ENCODE assay signal across 7 mouse cellular contexts in genomic region chr4:117866083-117866482, GRCm38 (mm10). TPM values are rescaled to one million over a fixed set of nuclear protein-coding genes. Genes with fewer than 3 reads are reported as not detected.
DNase-seq lines count a peak whose midpoint lies in the region; ATAC-seq lines count a peak whose summit lies in the region.

No protein-coding gene starts in this region.

- peak; percentile 51 for ATAC-seq in megakaryocyte, adult 5-6 weeks (ENCODE audit: poor library complexity, severe bottlenecking)

- peak; percentile 42 to 55 for DNase-seq in spleen, postnatal 36 days (ENCODE audit: low spot score in 2 of 2)
- DNase-seq in spleen, adult 12 weeks (ENCODE audit: low spot score) = no peak
- DNase-seq in gastrocnemius, adult 8-10 months (ENCODE audit: low spot score in 2 of 2) = peak; percentile 71 to 86
- peak; percentile 93 for DNase-seq in kidney, adult 9 months
- no peak for DNase-seq in yolk sac, embryonic 10.5 days (ENCODE audit: low spot score)
- DNase-seq in T-cell, adult 2 months (ENCODE audit: low spot score) = no peak

RNA-seq across cellular contexts. Expression of gene Ccdc24, which starts 6.3 kb away (rescaled TPM):
- total RNA-seq in gastrocnemius, adult 8-10 months (2022) = under 1 TPM in 2 of 4 experiments, not detected in 2; 0.24 to 0.56 TPM
- total RNA-seq in megakaryocyte, adult 5-6 weeks (2015) = not detected in 2 replicates
- not detected in 2 replicates for total RNA-seq in megakaryocyte, adult 5-6 weeks (2017)

RNA-seq across cellular contexts. Expression of gene B4galt2, which starts 17.2 kb away (rescaled TPM):
- total RNA-seq in gastrocnemius, adult 8-10 months (2022) = 1 to 10 TPM; 1.7 to 3.5 (median 2.1) TPM
- total RNA-seq in megakaryocyte, adult 5-6 weeks (2015) = not detected in 2 replicates
- total RNA-seq in megakaryocyte, adult 5-6 weeks (2017) = 0.61 TPM in 1 of 2 replicates, not detected in the other

RNA-seq across cellular contexts. Expression of gene Atp6v0b, which starts 21.1 kb away (rescaled TPM):
- total RNA-seq in gastrocnemius, adult 8-10 months (2022) = 10 to 100 TPM; 86.6 to 96.0 (median 94.8) TPM
- total RNA-seq in megakaryocyte, adult 5-6 weeks (2015) = 482 and 584 TPM in 2 replicates
- 229 and 245 TPM in 2 replicates for total RNA-seq in megakaryocyte, adult 5-6 weeks (2017)

RNA-seq across cellular contexts. Expression of gene Dph2, which starts 25.7 kb away (rescaled TPM):
- total RNA-seq in gastrocnemius, adult 8-10 months (2022) = 1 to 10 TPM; 1.7 to 3.1 (median 2.5) TPM
- total RNA-seq in megakaryocyte, adult 5-6 weeks (2015) = 5.2 and 6.5 TPM in 2 replicates
- total RNA-seq in megakaryocyte, adult 5-6 weeks (2017) = 4.1 and 4.3 TPM in 2 replicates

RNA-seq across cellular contexts. Expression of gene Slc6a9, which starts 31.8 kb away (rescaled TPM):
- total RNA-seq in gastrocnemius, adult 8-10 months (2022) = 10 to 100 TPM in 1 of 4 experiments, 1 to 10 TPM in 3; 6.3 to 12.0 (median 8.8) TPM
- total RNA-seq in megakaryocyte, adult 5-6 weeks (2015) = 0.76 and 2.6 TPM in 2 replicates
- total RNA-seq in megakaryocyte, adult 5-6 weeks (2017) = 1.9 and 6.1 TPM in 2 replicates

Comparison
In these comparisons a context has a peak if more than half of its experiments do, and no peak if none do; other contexts are left out.
1. DNase-seq: peak in spleen, postnatal 36 days (2 of 2), gastrocnemius, adult 8-10 months (2 of 2) and kidney, adult 9 months (single experiment); none in spleen, adult 12 weeks (single experiment), yolk sac, embryonic 10.5 days (single experiment) and T-cell, adult 2 months (single experiment).